Mouse (Mus musculus) forebrain, embryonic 14.5 days (tissue): Measurements from ENCODE around the gene Nr6a1. TPM values are rescaled to one million over a fixed set of nuclear protein-coding genes. Genes with fewer than 3 reads are reported as not detected.

Experiments
- ATAC-seq: fragments of 200-750 bp; cut with Nextera tagmentation; 2 replicates; pipeline ENCODE4 v1.8.0; 2017; ENCODE audit warnings: mild to moderate bottlenecking, moderate library complexity
- DNase-seq: peaks from one replicate; pipeline ENCODE4 v3.0.0-alpha.2; 2015; ENCODE audit warnings: low spot score
- H3K27ac ChIP-seq: fragments of 300-500 bp; sonication (generic); 2 replicates; pipeline ENCODE4 v1.5.1; 2014; ENCODE audit warnings: low read depth, mild to moderate bottlenecking, control low read depth, low read length, moderate library complexity
- H3K27me3 ChIP-seq: fragments of 300-500 bp; sonication (generic); replicated peaks from 2 replicates; pipeline ENCODE4 v1.6.1; 2014; ENCODE audit warnings: low read length, control low read depth, mixed read lengths; ENCODE audit not compliant: control insufficient read depth, insufficient read depth
- H3K36me3 ChIP-seq: fragments of 300-500 bp; sonication (generic); 2 replicates; pipeline ENCODE4 v1.6.1; 2014; ENCODE audit warnings: low read length, control low read depth; ENCODE audit not compliant: control insufficient read depth, insufficient read depth
- H3K4me1 ChIP-seq: fragments of 300-500 bp; sonication (generic); 2 replicates; pipeline ENCODE4 v1.6.1; 2014; ENCODE audit warnings: antibody characterized with exemption, low read length, control low read depth; ENCODE audit not compliant: control insufficient read depth, insufficient read depth
- H3K4me2 ChIP-seq: fragments of 300-500 bp; sonication (generic); 2 replicates; pipeline ENCODE4 v1.6.1; 2014; ENCODE audit warnings: mild to moderate bottlenecking, control low read depth, low read length
- H3K4me3 ChIP-seq: fragments of 300-500 bp; sonication (generic); 2 replicates; pipeline ENCODE4 v1.5.1; 2014; ENCODE audit warnings: low read depth, low read length, control low read depth
- H3K9ac ChIP-seq: fragments of 300-500 bp; sonication (generic); 2 replicates; pipeline ENCODE4 v1.6.1; 2014; ENCODE audit warnings: mild to moderate bottlenecking, low read length, control low read depth, moderate library complexity
- H3K9me3 ChIP-seq: fragments of 300-500 bp; sonication (generic); replicated peaks from 2 replicates; pipeline ENCODE4 v1.6.1; 2016; ENCODE audit warnings: low read length, control low read depth, mixed read lengths; ENCODE audit not compliant: control insufficient read depth
- WGBS: fragments of 180-500 bp; shearing (Covaris S2); extraction: QIAGEN DNeasy Blood & Tissue Kit; methylation state at CpG from one replicate; pipeline ENCODE4 v1.1.7; 2014; 5-methylcytosine and 5-hydroxymethylcytosine counted together
- polyA plus RNA-seq: library from polyadenylated mRNA; unstranded; fragments of >200 nt; fragmentation: Nextera tagmentation; extraction: Ambion mirVana; gene quantifications from 2 replicates; pipeline ENCODE4 v1.2.1, GENCODE M21; 2014

Gene Nr6a1
- polyA plus RNA-seq, 1 experiment from 2014 or later = 0.67 TPM

GRCm38 (mm10) chr2:38700177-38700576, 227.3 kb downstream of the Nr6a1 start:
- 53% methylated on average over 5 of the region's 5 CpGs for WGBS

GRCm38 (mm10) chr2:38698623-38699022, 228.9 kb downstream of the Nr6a1 start:
- no peak for ATAC-seq
- no peak overlapping the region for H3K4me3 ChIP-seq
- H3K9ac ChIP-seq = no peak overlapping the region
- no peak for DNase-seq
- H3K9me3 ChIP-seq = no peaks in the 10 kb centered on the region
- H3K27ac ChIP-seq = no peak overlapping the region
- peaks cover 74% of the 10 kb centered on the region for H3K27me3 ChIP-seq
- 84% methylated on average over 5 of the region's 5 CpGs for WGBS
- H3K4me1 ChIP-seq = peaks cover 6% of the 10 kb centered on the region
- H3K36me3 ChIP-seq = no peaks in the 10 kb centered on the region
- no peak overlapping the region for H3K4me2 ChIP-seq

More at GRCm38 (mm10) chr2:38700177-38700576, 227.3 kb downstream of the Nr6a1 start:
- DNase-seq (no peak), ATAC-seq (no peak)
- H3K4me2 ChIP-seq = no peak overlapping the region
- H3K36me3 ChIP-seq = no peaks in the 10 kb centered on the region
- H3K9me3 ChIP-seq = no peaks in the 10 kb centered on the region
- peaks cover 74% of the 10 kb centered on the region for H3K27me3 ChIP-seq
- peaks cover 6% of the 10 kb centered on the region for H3K4me1 ChIP-seq
- H3K9ac ChIP-seq = no peak overlapping the region
- H3K27ac ChIP-seq = no peak overlapping the region
- H3K4me3 ChIP-seq = no peak overlapping the region

- ATAC-seq (peak; percentile 49; the same call in 1 of the 2 replicates), DNase-seq (peak; percentile 61)
- Histone ChIP-seq H3K4me3 (no peak overlapping the region), H3K27ac (no peak overlapping the region), H3K4me2 (0 out of 2 replicates have a peak overlapping the region, but pooled peaks have one; percentile 1), H3K9me3 (no peaks in the 10 kb centered on the region), H3K27me3 (peaks cover 81% of the 10 kb centered on the region), H3K4me1 (peaks cover 6% of the 10 kb centered on the region), H3K36me3 (no peaks in the 10 kb centered on the region), H3K9ac (peak overlapping the region; percentile 29; the same call in 1 of the 2 replicates)
- 6% methylated on average over 27 of the region's 27 CpGs for WGBS
Observed at GRCm38 (mm10) chr2:38697128-38698120, 230.1 kb downstream of the Nr6a1 start.

GRCm38 (mm10) chr2:38695770-38696169, 231.7 kb downstream of the Nr6a1 start:
- ATAC-seq = no peak
- Histone ChIP-seq H3K27me3 (peaks cover 70% of the 10 kb centered on the region), H3K4me3 (no peak overlapping the region), H3K36me3 (no peaks in the 10 kb centered on the region), H3K4me2 (no peak overlapping the region), H3K4me1 (peaks cover 6% of the 10 kb centered on the region), H3K27ac (no peak overlapping the region), H3K9me3 (no peaks in the 10 kb centered on the region), H3K9ac (no peak overlapping the region)
- WGBS = 25% methylated on average over 9 of the region's 9 CpGs
- no peak for DNase-seq

GRCm38 (mm10) chr2:38691542-38691941, 235.9 kb downstream of the Nr6a1 start:
- H3K36me3 ChIP-seq = no peaks in the 10 kb centered on the region
- no peaks in the 10 kb centered on the region for H3K9me3 ChIP-seq
- 19% methylated on average over 8 of the region's 8 CpGs for WGBS
- H3K9ac ChIP-seq = no peak overlapping the region
- H3K27me3 ChIP-seq = peaks cover 33% of the 10 kb centered on the region
- H3K4me1 ChIP-seq = peaks cover 13% of the 10 kb centered on the region
- no peak overlapping the region for H3K4me2 ChIP-seq
- H3K27ac ChIP-seq = no peak overlapping the region
- ATAC-seq = no peak
- no peak overlapping the region for H3K4me3 ChIP-seq
- peak; percentile 50 for DNase-seq

GRCm38 (mm10) chr2:38689881-38690280, 237.6 kb downstream of the Nr6a1 start:
- Histone ChIP-seq H3K4me1 (peaks cover 13% of the 10 kb centered on the region), H3K36me3 (no peaks in the 10 kb centered on the region), H3K27ac (no peak overlapping the region), H3K4me3 (no peak overlapping the region), H3K9me3 (no peaks in the 10 kb centered on the region), H3K4me2 (no peak overlapping the region), H3K9ac (no peak overlapping the region), H3K27me3 (peaks cover 22% of the 10 kb centered on the region; the same call in 1 of the 2 replicates)
- DNase-seq = no peak
- WGBS = 52% methylated on average over 1 of the region's 1 CpGs
- ATAC-seq = no peak

GRCm38 (mm10) chr2:38688791-38689520, 238.5 kb downstream of the Nr6a1 start:
- WGBS = 2% methylated on average over 21 of the region's 29 CpGs
- H3K27ac ChIP-seq = peak overlapping the region; percentile 63
- H3K9me3 ChIP-seq = no peaks in the 10 kb centered on the region
- peak overlapping the region; percentile 51 for H3K9ac ChIP-seq
- peaks cover 13% of the 10 kb centered on the region for H3K4me1 ChIP-seq
- peak overlapping the region; percentile 56 for H3K4me2 ChIP-seq
- no peaks in the 10 kb centered on the region for H3K36me3 ChIP-seq
- peaks cover 13% of the 10 kb centered on the region; the same call in 1 of the 2 replicates for H3K27me3 ChIP-seq
- DNase-seq = peak; percentile 84
- H3K4me3 ChIP-seq = peak overlapping the region; percentile 26
- peak; percentile 90 for ATAC-seq

GRCm38 (mm10) chr2:38685746-38686145, 241.7 kb downstream of the Nr6a1 start:
- H3K4me1 ChIP-seq = peaks cover 13% of the 10 kb centered on the region
- no peak for DNase-seq
- H3K4me2 ChIP-seq = no peak overlapping the region
- H3K9me3 ChIP-seq = no peaks in the 10 kb centered on the region
- no peak overlapping the region for H3K9ac ChIP-seq
- 66% methylated on average over 3 of the region's 3 CpGs for WGBS
- H3K4me3 ChIP-seq = no peak overlapping the region
- H3K27me3 ChIP-seq = 0 out of 2 replicates have a peak, but pooled peaks cover 1% of the 10 kb centered on the region
- H3K27ac ChIP-seq = no peak overlapping the region
- H3K36me3 ChIP-seq = no peaks in the 10 kb centered on the region
- no peak for ATAC-seq
